Mouse (Mus musculus) brown adipose tissue, adult 24 weeks (tissue): ENCODE measurements around the gene Hist1h2be. TPM values are rescaled to one million over a fixed set of nuclear protein-coding genes. Genes with fewer than 3 reads are reported as not detected.
"Not testable (repeated sequence)": the region's sequence is repeated elsewhere in the genome, so short reads cannot be mapped to it uniquely, and the experiment has no call there.

Experiments used
- H3K27ac ChIP-seq: fragments of 200-500 bp; replicated peaks from 2 replicates; pipeline ENCODE4 v1.5.1; 2012; ENCODE audit warnings: low read depth, mild to moderate bottlenecking, low read length
- H3K4me1 ChIP-seq: fragments of 200-500 bp; 2 replicates; pipeline ENCODE4 v1.6.1; 2012; ENCODE audit warnings: low read length, mixed read lengths; ENCODE audit not compliant: control insufficient read depth, insufficient read depth, insufficient read length
- H3K4me3 ChIP-seq: fragments of 200-500 bp; 2 replicates; pipeline ENCODE4 v1.5.1; 2012; ENCODE audit warnings: low read depth, mild to moderate bottlenecking, low read length, moderate library complexity; ENCODE audit not compliant: insufficient read depth
- polyA plus RNA-seq: library from polyadenylated mRNA; stranded (reverse); fragments of >200 nt; gene quantifications from 2 replicates; pipeline ENCODE4 v1.2.4, GENCODE M21; 2012; ENCODE audit not compliant: missing spikeins, insufficient read depth, insufficient read length

The Hist1h2be gene
- polyA plus RNA-seq, 1 experiment: 8.2 TPM

DNA sequence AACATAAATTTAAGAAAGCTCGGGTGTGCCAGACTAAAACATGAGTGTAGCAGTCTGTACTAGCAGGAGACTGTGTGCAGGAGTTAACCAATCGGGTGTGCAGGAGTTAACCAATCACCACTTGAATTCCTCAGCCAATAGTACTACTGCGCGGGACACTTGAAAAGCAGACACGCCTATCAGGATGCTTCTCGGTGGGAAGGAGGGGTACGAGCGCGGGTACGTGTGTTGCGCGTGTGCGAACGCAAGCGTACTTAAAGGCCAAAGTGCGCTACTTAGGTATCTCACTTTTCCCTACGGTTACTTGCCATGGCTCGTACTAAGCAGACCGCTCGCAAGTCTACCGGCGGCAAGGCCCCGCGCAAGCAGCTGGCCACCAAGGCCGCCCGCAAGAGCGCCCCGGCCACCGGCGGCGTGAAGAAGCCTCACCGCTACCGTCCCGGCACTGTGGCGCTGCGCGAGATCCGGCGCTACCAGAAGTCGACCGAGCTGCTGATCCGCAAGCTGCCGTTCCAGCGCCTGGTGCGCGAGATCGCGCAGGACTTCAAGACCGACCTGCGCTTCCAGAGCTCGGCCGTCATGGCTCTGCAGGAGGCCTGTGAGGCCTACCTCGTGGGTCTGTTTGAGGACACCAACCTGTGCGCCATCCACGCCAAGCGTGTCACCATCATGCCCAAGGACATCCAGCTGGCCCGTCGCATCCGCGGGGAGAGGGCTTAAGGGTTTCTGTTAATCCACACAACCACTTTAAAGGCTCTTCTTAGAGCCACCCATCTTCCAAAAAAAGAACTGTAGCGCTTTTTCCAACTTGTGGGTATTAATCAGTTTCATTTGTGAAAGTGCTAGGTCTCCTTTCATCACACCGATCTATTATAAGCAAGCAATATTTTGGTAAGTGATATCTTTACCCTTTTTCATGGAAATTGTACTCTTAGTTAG lies 85.5 kb downstream of the Hist1h2be start, which contains the start of gene Hist1h3g:
TSS of gene Hist1h3g (plus strand) at position 286 of the 939 bp plus-strand sequence.
- H3K27ac ChIP-seq: 0 out of 2 replicates have a peak within 1 kb of the TSS, but pooled peaks have one; percentile 2

DNA sequence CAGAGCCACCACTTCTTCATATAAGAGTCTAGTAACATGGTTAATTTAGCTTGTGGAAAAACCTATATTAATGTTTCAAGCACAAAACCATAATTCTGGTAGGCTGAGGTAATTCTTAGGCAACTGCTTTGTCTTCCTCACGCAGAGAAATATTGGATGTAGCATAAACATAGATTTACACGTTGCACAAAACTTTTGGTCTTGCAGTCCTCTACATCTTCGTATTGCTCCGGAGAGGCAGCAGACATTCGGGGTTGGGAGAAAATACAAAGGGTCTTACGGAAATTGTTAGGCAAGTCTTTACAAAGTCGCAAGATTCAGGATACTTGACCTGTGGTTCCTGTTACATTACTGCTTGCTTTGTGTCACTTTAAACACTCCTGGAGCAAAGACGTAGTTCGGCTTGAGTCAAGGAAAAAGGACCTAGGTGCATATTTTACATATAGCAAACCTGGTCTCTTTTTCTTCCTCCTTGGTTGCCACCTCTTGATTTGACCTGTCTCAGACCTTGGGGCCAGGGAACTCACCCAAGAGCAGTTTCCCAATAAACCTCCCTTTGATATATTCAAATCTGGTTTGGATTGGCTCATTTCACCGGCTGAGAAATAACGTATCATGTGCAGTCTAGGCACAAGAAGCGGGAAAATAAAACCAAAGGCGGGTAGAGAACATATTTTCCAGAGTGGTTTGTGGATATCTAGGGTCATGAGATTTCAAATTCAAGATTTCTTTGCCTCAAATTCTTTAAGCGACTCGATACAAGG lies 86.4 kb downstream of the Hist1h2be start:
- 0 out of 2 replicates have a peak overlapping the region, but pooled peaks have one; percentile 2 for H3K27ac ChIP-seq
- H3K4me1 ChIP-seq: peaks cover 8% of the 10 kb centered on the region
- H3K4me3 ChIP-seq: peak overlapping the region; percentile 34

More for the DNA sequence above, 85.5 kb downstream of the Hist1h2be start, which contains the start of gene Hist1h3g:
- not testable (repeated sequence) for H3K4me1 ChIP-seq
- H3K4me3 ChIP-seq: peak within 1 kb of the TSS; percentile 57

Other genes starting within 250 kb of the Hist1h2be start
- 4.4 and 5.0 TPM in 2 replicates for gene Abt1, start 197.3 kb downstream of the Hist1h2be start, polyA plus RNA-seq
- gene Btn1a1, start 155.2 kb downstream of the Hist1h2be start, polyA plus RNA-seq: not detected in 2 replicates
- not detected in 2 replicates for gene Btn2a2, start 132.3 kb downstream of the Hist1h2be start, polyA plus RNA-seq
- gene Hist1h4h, start 90.1 kb downstream of the Hist1h2be start, polyA plus RNA-seq: 69.6 and 128 TPM in 2 replicates
- not detected in 2 replicates for gene Hist1h2af, start 87.2 kb downstream of the Hist1h2be start, polyA plus RNA-seq
- not detected in 2 replicates for gene Hist1h3g, start 85.7 kb downstream of the Hist1h2be start, polyA plus RNA-seq
- gene Hist1h2bh, start 77.7 kb downstream of the Hist1h2be start, polyA plus RNA-seq: 1.7 and 2.3 TPM in 2 replicates
- not detected in 2 replicates for gene Hist1h3f, start 77.1 kb downstream of the Hist1h2be start, polyA plus RNA-seq
- not detected in 2 replicates for gene Hist1h4f, start 69.5 kb downstream of the Hist1h2be start, polyA plus RNA-seq
- gene Hist1h1d, start 67.9 kb downstream of the Hist1h2be start, polyA plus RNA-seq: 0.24 and 1.1 TPM in 2 replicates
- 2.8 and 2.9 TPM in 2 replicates for gene Hist1h3e, start 58.8 kb downstream of the Hist1h2be start, polyA plus RNA-seq
- not detected in 2 replicates for gene Hist1h2ae, start 49.9 kb downstream of the Hist1h2be start, polyA plus RNA-seq
- not detected in 2 replicates for gene Hist1h2bg, start 49.7 kb downstream of the Hist1h2be start, polyA plus RNA-seq
- 4.4 TPM in 1 of 2 replicates, not detected in the other for gene Hist1h2bf, start 46.9 kb downstream of the Hist1h2be start, polyA plus RNA-seq
- gene Hist1h2ad, start 46.7 kb downstream of the Hist1h2be start, polyA plus RNA-seq: not detected in 2 replicates
- 1.1 and 2.5 TPM in 2 replicates for gene Hist1h3d, start 45.4 kb downstream of the Hist1h2be start, polyA plus RNA-seq
- gene Hist1h4d, start 39.5 kb downstream of the Hist1h2be start, polyA plus RNA-seq: not detected in 2 replicates
- 4.0 TPM in 2 replicates for gene Hist1h1e, start 1.4 kb upstream of the Hist1h2be start, polyA plus RNA-seq
- 0.59 and 1.0 TPM in 2 replicates for gene Hist1h2ac, start 62.8 kb upstream of the Hist1h2be start, polyA plus RNA-seq
- gene Hist1h2bc, start 63.1 kb upstream of the Hist1h2be start, polyA plus RNA-seq: 190 and 234 TPM in 2 replicates
- gene Hist1h1t, start 74.7 kb upstream of the Hist1h2be start, polyA plus RNA-seq: not detected in 2 replicates
- gene Hist1h4c, start 77.3 kb upstream of the Hist1h2be start, polyA plus RNA-seq: 2.1 TPM in 1 of 2 replicates, not detected in the other
- gene Hfe, start 89.7 kb upstream of the Hist1h2be start, polyA plus RNA-seq: 30.2 and 34.3 TPM in 2 replicates
- 112 and 175 TPM in 2 replicates for gene Hist1h1c, start 117.7 kb upstream of the Hist1h2be start, polyA plus RNA-seq
- not detected in 2 replicates for gene Hist1h3c, start 124.5 kb upstream of the Hist1h2be start, polyA plus RNA-seq
- gene Hist1h2bb, start 125.6 kb upstream of the Hist1h2be start, polyA plus RNA-seq: not detected in 2 replicates
- not detected in 2 replicates for gene Hist1h2ab, start 130.0 kb upstream of the Hist1h2be start, polyA plus RNA-seq
- not detected in 2 replicates for gene Hist1h3b, start 131.1 kb upstream of the Hist1h2be start, polyA plus RNA-seq
- gene Hist1h4b, start 135.9 kb upstream of the Hist1h2be start, polyA plus RNA-seq: not detected in 2 replicates
- not detected in 2 replicates for gene Hist1h4a, start 140.1 kb upstream of the Hist1h2be start, polyA plus RNA-seq
- not detected in 2 replicates for gene Hist1h3a, start 141.3 kb upstream of the Hist1h2be start, polyA plus RNA-seq
- gene Hist1h1a, start 142.5 kb upstream of the Hist1h2be start, polyA plus RNA-seq: not detected in 2 replicates
- gene Trim38, start 148.8 kb upstream of the Hist1h2be start, polyA plus RNA-seq: not detected in 2 replicates
- gene Slc17a2, start 185.9 kb upstream of the Hist1h2be start, polyA plus RNA-seq: not detected in 2 replicates
- gene Slc17a3, start 218.3 kb upstream of the Hist1h2be start, polyA plus RNA-seq: not detected in 2 replicates
- gene Slc17a1, start 246.6 kb upstream of the Hist1h2be start, polyA plus RNA-seq: not detected in 2 replicates